Mouse (Mus musculus) gastrocnemius, postnatal 14 days (tissue): ENCODE measurements at regions not wholly inside any gene's neighbourhood (a gene's known extent, or its start where the extent isn't known, plus 50 kb on each side); places are given as distances from the start of the nearest gene placed in this dataset.

Source experiments
- DNase-seq: peaks from one replicate; pipeline ENCODE4 v3.0.0; 2021; ENCODE audit warnings: mixed read lengths
- intact Hi-C: fragments of 180-260 bp; cut with DNase I; formaldehyde crosslinking; loops from one replicate; pipeline ENCODE4 v1.15.1; 2025; ENCODE audit warnings: low total_unique reads

DNA sequence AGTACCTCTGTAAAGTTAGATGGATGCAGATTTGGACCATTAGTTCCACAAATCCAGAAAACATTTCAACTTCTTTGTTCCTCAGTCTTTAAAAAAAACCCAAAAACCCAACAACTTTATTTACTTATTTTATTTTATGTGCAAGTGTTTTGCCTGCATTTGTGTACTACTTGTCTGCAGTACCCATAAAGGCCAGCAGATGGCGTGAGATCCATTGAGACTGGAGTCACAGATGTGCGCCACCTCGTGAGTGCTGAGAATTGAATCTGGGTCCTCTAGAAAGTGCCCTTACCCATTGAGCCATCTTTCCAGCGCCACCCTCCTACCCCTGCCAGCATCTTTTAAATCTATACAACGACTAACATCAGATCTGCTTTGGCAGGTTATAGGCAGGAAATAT, 53.0 kb downstream of the Gm12689 start:
- intact Hi-C loops: no loop called here
- DNase-seq: no peak

DNA sequence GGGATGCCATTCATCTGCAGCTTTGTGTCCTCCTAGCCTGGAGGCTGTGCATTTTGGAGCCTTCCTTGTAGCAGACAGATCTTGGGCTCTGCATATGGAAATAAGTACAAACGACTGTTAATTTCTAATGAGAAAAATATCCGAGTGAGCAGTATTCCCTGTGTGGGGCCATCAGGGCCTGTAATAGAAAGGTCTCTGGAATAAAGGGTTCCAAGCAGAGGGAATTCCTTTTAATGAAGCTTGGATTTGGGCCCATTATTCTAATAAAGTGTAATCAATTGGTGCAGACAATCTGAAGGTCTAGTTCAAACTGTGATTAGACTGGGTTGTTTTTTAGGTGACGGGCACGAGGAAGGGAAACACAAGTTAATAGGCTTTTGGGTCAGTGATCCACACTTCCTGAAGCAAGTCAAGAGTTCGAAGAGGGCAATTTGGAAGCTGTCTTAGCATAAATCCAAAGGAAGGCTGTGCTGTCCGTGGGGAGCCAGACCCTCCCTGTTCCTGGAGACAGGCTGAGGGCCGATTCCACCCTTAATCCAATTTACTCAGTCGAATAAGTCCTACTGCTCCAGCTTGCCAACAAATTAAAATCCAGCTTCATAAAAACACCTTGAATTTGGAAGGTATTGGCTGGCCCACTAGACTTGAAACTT, 57.5 kb downstream of the Gm12689 start:
- intact Hi-C loops: no loop called here
- DNase-seq: no peak

DNA sequence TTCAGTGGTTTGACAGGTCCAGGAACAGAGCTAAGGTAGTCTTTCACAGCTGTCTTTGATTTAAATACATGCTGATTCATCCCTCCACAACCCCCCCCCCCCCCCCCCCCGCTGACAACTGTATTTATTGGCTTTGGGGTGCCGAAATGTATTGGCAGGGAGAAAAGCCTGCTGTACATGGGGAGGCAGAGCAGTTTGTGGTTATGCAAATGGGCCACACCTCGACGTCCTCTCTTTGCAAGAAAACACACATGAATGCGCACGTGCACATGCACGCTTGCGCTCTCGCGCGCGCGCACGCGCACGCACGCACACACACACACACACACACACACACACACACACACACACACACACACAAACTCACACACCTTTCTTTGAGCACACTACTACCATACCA, 58.5 kb downstream of the Gm12689 start:
- intact Hi-C loops: no loop called here
- DNase-seq: no peak

DNA sequence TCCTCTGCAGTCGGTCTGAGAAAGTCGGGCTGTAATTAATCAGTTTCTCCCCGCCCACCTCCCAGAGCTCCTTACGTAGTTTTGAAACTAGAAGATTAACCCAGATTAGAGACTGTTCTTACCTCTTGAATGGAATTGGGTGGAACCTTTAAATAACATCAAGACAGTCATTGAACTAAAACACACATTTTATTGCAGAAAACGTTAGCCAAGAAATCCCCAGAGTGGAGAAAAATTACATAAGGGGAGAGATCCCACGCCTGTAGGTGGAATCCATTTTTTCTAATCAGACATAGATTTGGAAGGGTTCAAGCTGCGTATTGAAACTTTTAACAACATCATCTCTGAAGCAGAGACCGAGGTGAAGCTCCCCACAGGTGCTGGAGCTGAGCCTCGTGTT, 59.1 kb downstream of the Gm12689 start:
- intact Hi-C loops: no loop called here
- DNase-seq: no peak

DNA sequence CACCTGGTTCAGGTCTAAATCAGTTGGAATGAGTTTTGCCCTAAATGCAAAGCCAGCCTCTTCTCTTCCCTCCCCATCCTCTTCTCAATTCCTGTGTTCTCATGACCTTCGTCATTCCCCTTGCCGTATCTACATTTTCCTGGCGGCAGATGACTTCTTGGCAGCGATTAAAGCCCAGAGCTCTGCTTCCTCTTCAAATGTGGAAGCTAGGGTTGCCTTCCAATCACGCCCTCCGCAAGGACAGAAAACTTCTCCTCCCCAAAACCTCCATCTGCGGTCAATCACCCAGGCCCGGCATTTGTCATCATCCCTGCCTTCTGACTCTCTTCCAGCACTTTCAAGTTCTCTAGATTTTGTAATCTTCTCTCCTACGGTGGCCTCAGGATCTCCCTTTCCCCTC, 72.3 kb downstream of the Gm12689 start:
- intact Hi-C loops: no loop called here
- DNase-seq: no peak

DNA sequence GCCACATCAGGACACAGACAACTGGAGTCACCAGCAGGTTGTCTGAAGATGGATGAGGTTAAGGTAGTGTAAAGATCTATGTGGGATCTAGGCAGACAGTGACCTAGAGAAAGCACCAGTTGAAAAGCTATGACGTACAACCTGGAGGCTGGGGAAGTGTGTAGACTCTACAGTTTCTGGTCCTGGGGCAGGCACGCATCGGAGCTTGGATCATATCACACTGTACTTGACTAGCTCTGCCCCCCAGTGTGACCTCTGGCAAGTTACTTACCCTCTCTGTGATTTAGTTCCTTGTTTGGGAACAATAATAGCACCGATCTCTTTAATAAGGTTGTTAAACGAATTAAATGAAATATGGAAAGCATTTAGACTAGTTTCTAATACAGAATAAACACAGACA, 75.5 kb downstream of the Gm12689 start:
- intact Hi-C loops: loop anchor here (2.0 kb wide), 1 partner anchor 70 kb away; no protein-coding TSS in a partner anchor
- DNase-seq: no peak

DNA sequence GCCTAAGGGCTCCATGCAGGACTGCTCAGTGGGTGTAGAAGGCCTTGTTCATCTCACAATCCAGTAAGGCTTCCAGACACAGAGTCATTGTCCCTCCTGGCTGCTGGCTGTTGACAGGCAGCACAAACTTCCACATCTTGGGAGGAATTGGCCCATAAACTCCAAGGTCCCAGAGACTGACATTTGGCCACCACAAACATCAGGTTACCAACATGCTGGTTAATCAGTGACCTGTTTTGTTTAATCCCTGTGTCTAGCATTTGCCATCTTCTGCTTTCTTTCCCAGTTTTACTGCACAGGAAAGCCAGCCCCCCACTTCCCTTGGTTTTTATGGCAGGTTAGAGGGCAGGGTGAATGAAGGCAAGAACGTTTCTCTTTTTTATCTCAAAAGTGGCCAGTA, 80.5 kb downstream of the Gm12689 start:
- intact Hi-C loops: no loop called here
- no peak for DNase-seq

DNA sequence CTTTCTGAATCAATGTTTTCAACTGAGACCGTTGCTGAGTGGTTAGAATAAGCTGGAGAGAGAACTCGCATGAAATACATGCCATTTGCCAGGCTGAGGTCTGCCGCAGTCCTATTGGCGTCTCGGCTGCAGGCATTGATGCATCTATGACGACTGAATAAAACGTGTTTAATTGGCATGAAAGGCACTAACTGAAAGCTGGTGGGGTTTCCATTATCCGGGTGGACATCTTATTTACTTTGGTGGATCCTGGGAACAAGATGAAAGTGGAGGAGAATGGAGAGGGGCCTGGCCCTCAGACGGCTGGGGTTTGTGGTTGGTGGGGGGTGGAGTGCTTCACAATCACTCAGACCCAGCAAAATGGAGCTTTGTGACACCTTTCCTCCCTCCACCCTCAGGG, 81.2 kb downstream of the Gm12689 start:
- DNase-seq: no peak
- intact Hi-C loops: no loop called here

DNA sequence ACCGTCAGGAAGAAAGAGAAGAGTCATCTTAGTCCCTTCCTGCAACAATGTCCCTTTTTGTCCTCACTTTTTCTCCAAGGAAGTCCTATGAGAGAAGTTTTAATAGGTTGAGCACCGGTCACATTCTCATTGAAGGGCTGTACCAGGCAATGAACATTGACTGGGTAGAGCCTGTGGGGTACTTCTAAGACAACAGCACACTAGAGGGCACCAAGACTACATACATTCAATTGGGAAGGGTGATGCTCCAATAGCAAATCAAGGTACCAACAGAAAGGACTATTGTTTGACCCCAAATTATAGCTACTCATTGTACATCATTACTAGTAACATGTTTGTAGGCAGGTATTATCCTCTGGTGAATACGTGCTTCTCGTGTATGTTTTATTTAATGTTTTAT, 84.3 kb downstream of the Gm12689 start:
- DNase-seq: no peak
- intact Hi-C loops: no loop called here

DNA sequence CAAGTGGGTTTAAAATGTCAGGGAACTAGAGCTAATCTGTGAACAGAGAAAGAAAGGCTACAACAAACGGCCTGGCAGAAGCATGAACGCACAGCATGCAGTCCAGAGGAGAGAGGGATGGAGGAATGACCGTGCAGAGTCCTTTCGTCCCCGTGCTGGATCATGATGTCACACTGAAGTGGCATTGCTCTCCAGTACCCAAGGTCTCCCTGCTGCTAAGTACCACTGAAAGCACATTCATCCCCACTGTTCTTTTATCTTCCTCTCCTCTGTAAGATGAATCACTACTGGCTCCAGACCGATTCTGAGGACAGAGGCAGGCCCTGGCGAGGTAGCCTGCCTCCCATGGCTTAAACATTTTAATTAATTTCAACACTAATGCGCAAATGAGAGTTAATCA, 89.7 kb downstream of the Gm12689 start:
- DNase-seq: no peak
- intact Hi-C loops: no loop called here

DNA sequence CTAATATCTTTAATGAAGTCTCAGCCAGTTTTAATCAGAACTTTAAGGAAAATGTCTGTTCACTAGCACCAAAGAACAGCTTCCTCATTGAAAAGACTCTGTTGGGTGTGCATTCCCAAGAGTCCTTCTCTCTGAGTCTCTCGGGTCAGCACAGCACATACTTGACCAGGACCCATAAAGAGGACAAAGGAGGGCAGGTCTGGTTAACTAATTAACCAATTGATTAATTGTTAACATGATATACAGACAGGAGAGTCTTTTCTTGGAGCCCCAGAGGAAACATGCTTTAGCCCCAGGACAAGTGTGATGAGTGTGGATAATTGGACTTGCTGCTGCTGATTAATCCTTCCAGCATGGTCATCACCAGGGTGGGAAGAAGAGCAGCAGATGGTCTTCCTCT, 93.7 kb downstream of the Gm12689 start:
- no peak for DNase-seq
- intact Hi-C loops: no loop called here

DNA sequence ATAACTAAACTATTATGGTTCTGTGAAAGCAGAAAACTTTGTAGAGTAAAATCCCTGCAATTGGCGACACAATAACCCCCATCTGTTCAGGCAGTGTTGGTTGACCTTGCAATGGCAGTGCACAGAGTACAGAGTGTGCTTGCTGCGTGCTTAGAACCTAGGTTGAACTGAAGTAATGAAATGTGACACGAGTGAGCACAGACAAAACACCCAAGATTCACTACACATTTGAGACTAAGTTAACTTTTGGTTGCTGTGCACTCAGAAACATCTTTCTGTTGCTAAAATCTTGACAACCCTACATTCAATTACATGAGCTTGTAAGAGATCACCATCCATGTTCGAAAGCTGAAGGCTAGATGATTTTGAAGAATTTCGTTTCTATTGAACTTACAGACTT, 97.3 kb downstream of the Gm12689 start:
- DNase-seq: no peak
- intact Hi-C loops: no loop called here

DNA sequence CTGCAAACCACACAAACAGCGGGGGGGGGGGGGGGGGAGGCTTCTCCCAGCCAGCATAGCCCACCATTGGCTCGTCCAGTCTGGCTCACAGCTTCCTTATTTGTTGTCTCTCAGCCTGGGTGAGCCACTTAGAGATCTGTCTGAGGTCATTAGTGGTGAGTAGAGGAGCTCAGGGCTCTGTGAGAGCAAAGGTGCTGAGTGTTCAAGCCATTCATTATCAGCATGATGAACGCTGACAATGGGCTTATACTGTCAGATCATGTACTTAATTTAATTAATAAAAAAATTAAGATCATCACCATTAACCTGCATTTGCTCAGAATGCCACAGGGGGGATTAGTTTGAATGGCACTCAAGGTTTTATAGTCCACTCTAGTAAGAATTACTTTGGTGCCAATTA, 98.5 kb downstream of the Gm12689 start:
- DNase-seq: no peak

DNA sequence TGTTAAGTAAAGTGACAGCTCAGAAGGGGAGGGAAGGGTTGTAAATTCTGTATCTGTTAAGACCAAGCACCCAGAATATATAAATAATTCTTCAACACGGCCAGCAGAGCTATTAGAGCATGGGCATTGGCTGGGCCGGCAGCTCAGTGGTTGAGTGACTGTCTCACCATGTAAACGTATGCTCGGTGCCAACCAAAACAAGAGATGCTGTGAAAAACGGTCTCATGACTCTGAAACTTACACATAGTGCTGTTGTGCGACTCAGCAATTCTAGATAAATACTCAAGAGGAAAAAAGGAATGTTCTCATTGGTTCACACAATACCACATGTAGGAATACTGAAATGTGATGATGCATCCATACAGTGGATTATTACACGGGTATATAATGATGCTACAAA, 111.8 kb downstream of the Gm12689 start:
- intact Hi-C loops: no loop called here
- no peak for DNase-seq

More for the DNA sequence above, 98.5 kb downstream of the Gm12689 start:
- intact Hi-C loops: no loop called here

DNA sequence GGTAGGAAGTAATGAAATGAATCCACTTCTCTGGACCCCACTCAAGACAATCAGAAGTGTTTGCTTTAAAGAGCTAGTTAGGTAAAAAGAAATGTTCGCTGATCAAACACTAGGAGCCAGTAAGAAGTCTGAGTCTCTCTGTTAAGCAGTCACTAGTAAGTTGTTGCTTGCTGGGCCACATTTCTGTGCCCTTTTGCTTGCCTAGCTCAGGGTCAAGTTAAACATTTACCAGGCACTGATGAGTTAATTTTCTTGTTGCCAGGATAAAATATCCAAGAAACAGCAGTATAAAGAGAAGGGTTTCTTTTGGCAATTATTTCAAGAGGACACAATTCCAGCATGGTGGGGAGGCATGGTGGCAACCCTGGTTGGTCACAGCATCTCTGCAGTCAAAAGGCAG, 127.7 kb downstream of the Gm12689 start:
- intact Hi-C loops: no loop called here
- DNase-seq: no peak

DNA sequence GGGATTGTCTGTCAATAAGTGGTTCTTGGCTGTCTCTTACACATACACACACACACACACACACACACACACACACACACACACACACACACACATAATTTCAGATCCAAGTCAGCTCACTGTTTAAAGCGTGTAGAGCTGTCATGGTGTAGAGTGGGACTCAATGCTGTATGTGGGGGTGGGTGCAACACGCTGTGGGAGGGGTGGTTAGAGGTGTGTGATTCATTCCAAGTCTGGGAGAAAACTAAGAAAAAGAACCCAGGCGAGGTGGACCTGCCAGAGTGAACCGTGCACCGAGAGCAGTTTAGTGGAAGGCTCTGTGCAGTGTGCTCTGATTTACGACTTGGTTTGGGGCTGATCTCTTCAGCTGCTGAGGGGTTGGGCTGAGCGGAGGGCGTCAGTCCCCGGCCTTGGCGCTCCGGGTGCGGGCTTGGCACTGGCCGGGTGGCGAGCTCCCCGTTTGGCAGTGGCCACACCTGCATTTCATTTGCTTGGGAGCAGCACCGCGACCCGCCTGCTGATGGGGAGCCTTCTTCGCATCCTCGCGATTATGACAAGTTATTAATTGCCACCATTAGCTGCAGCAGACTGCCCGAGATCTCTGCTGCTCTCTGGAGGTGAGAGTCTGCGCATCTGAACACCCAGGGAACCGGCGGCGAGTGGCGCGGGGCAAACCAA, 149.5 kb downstream of the Gm12689 start:
- DNase-seq: peak; percentile 6

DNA sequence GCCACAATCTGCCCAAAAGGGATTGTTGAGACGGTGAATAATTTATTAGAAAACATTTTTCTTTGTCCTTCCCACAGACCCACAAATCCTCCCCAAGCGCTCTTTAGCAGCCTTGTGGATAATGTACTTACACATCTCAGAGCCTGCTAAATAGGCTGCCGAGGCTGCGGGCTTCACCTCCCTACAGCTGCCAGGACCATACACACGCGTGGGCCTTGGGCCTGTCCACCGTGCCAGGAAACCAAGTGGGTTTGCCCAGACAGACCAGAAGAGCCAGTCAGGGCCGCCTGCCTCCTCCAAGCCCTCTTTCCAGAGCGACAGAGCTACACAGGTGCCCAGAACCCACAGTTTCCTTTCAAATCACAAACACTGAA, 150.0 kb downstream of the Gm12689 start:
- no peak for DNase-seq
- intact Hi-C loops: no loop called here

More for the DNA sequence above, 149.5 kb downstream of the Gm12689 start:
- intact Hi-C loops: no loop called here

DNA sequence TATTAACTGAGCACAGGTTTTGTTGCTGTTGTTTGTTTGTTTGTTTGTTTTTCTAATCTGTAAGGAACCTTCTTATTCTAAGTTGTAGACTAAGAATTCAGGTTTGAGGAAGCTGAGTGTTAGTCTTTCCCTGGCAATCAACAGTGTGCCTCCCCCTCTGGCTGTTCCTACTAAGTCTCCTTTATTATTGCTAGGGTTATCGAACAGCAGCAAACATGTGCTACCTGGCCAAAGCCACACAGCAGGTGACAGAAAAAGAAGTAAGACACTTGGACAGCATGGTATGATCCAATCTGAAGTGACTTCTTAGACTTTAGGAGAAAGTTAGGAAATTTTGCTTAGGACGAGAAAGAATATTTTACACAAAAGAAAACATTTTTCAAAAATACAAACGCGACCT, 163.3 kb downstream of the Gm12689 start:
- intact Hi-C loops: no loop called here
- DNase-seq: no peak

DNA sequence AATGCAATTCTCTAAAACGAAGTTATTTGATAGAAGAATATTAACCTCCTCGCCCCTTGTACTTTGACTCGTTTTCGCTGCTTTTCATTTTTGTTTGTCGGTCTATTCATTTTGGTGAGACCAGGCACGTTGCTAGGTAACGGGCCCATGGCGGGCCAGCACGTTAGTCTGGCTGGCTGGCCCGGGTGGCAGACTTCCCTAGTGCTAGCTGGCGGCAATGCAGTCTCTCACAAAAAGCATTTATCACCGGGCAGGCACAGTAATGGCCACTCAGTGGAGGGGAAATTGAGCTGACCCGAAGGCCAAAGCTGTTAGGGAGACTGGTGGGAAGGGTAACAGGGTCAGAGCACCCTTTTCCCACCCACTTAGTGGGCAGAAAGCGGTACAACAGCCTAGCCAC, 163.7 kb downstream of the Gm12689 start:
- peak; percentile 52 for DNase-seq
- intact Hi-C loops: no loop called here

DNA sequence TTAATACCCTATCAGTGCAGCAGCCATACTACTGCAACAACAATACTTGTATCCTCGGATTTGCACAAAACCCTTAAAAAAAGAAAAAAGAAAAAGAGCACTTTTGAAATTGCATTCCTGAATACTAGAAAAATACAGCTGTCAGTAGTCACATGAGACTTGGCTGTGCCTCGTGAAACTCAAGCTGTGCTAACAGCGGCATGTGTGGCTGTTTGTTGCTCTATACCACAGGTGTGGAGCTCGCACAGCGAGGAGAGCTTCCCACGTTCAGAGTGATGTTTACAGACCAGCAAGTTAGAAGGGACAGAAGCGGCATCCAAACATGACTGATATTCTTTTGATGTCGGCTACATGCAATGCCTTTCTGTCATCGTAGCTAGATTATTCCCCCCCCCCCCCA, 169.8 kb downstream of the Gm12689 start:
- intact Hi-C loops: no loop called here

DNA sequence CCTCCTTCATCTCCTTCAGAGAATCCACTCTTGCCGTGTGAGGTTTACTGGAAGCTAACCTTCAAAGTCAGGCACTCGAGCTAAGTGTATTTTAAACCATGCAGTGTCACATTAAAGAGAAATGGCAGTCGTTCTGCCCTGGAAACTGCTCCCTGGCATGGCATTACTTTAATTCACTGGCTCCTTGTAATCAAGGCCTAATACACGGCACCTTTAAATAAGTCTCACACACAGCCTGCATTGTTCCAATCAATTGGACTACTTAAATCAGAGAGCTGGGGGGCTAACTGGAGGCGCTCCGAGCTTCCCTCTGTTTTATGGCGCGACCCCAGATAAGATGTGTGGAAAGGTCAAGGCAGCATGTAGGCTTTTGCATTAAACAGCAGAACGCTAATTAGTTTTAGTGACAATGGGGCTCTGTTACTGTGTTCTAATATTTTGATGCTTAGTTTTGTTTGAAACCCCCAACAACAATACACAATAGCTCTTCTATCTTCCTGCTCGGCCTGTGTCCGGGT, 180.1 kb downstream of the Gm12689 start:
- DNase-seq: no peak
- intact Hi-C loops: no loop called here

More for the DNA sequence above, 169.8 kb downstream of the Gm12689 start:
- DNase-seq: no peak
